Mouse (Mus musculus): ENCODE measurements around the gene Gm21992.

DNA sequence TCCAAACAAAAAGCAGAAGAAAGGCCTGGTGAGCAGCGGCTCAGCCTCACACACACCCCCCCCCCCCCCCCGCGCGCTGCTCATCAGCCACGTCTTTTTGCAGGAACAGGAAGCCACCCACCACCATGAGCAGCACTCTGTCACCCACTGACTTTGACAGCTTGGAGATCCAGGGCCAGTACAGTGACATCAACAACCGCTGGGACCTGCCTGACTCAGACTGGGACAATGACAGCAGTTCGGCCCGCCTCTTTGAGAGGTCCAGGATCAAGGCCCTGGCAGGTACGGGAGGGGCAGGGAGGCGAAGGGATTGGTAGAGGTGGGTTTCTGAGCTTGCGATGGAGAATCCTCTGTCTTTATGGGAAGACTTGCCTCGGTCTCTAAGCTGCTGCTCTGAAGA, 92.7 kb downstream of the Gm21992 start:
- TF ChIP-seq CTCF (conservative IDR thresholded peaks at IDR 0.05; ENCODE audit: insufficient read depth, insufficient read length, low read depth, low read length) (no peak), POLR2A (IDR thresholded peaks at IDR 0.05; ENCODE audit: low read depth, low read length) (no peak)

Measured in kidney, adult 2 months (tissue).